Mouse (Mus musculus) mouse trophoblast stem cell (cell line): ENCODE results near the gene Naif1.
"Not testable (repeated sequence)": the region's sequence is repeated elsewhere in the genome, so short reads cannot be mapped to it uniquely, and the experiment has no call there.

Experiments used
- in situ Hi-C, 2 experiments: fragments of 300-500 bp; cut with MseI, MboI; formaldehyde crosslinking; loops; 2 replicates in 1 of 2; 3 replicates in 1 of 2; pipeline ENCODE4 v1.15.1; 2025

Gene Naif1

GRCm38 (mm10) chr2:32455101-32455500, 4.8 kb downstream of the Naif1 start:
- in situ Hi-C loops, result no loop called here

GRCm38 (mm10) chr2:32458300-32458699, 8.0 kb downstream of the Naif1 start:
- in situ Hi-C loops, result no loop called here

GRCm38 (mm10) chr2:32459657-32460056, 9.4 kb downstream of the Naif1 start:
- in situ Hi-C loops, result no loop called here

GRCm38 (mm10) chr2:32463773-32464172, 13.5 kb downstream of the Naif1 start:
- in situ Hi-C loops, result no loop called here

GRCm38 (mm10) chr2:32464212-32464891, 14.1 kb downstream of the Naif1 start:
- in situ Hi-C loops, result no loop called here

GRCm38 (mm10) chr2:32471001-32471680, 20.9 kb downstream of the Naif1 start:
- in situ Hi-C loops, result no loop called here

GRCm38 (mm10) chr2:32471681-32472061, 21.4 kb downstream of the Naif1 start:
- in situ Hi-C loops, result no loop called here

GRCm38 (mm10) chr2:32475361-32475760, 25.1 kb downstream of the Naif1 start:
- in situ Hi-C loops, result not testable (repeated sequence)

GRCm38 (mm10) chr2:32482351-32482750, 32.1 kb downstream of the Naif1 start:
- in situ Hi-C loops, result no loop called here

- in situ Hi-C loops, result no loop called here
These were observed 33.1 kb downstream of the Naif1 start for GRCm38 (mm10) chr2:32483179-32483875.

- in situ Hi-C loops, result loop anchor here (5.0 kb wide), 2 partner anchors 82 to 83 kb away; no protein-coding TSS in a partner anchor
These were observed 34.7 kb downstream of the Naif1 start for GRCm38 (mm10) chr2:32484933-32485332.

- in situ Hi-C loops, result loop anchor here (5.0 kb wide), 2 partner anchors 82 to 83 kb away; no protein-coding TSS in a partner anchor
These were observed 35.5 kb downstream of the Naif1 start for GRCm38 (mm10) chr2:32485751-32486150.

- in situ Hi-C loops, result loop anchor here (5.0 kb wide), 2 partner anchors 81 to 84 kb away; no protein-coding TSS in a partner anchor
These were observed 35.9 kb downstream of the Naif1 start for GRCm38 (mm10) chr2:32486155-32486554.

GRCm38 (mm10) chr2:32487124-32487623, 36.9 kb downstream of the Naif1 start:
- in situ Hi-C loops, result loop anchor here (5.0 kb wide), 2 partner anchors 80 to 85 kb away; no protein-coding TSS in a partner anchor

GRCm38 (mm10) chr2:32488679-32489078, 38.4 kb downstream of the Naif1 start:
- in situ Hi-C loops, result loop anchor here (5.0 kb wide), 2 partner anchors 79 to 86 kb away; no protein-coding TSS in a partner anchor

- in situ Hi-C loops, result not testable (repeated sequence)
These were observed 40.5 kb downstream of the Naif1 start for GRCm38 (mm10) chr2:32490730-32491129.

- in situ Hi-C loops, result no loop called here
These were observed 42.4 kb downstream of the Naif1 start for GRCm38 (mm10) chr2:32492661-32493060.

GRCm38 (mm10) chr2:32493301-32493701, 43.0 kb downstream of the Naif1 start:
- in situ Hi-C loops, result no loop called here

- in situ Hi-C loops, result no loop called here
These were observed 44.3 kb downstream of the Naif1 start for GRCm38 (mm10) chr2:32494522-32494921.

- in situ Hi-C loops, result no loop called here
These were observed 45.0 kb downstream of the Naif1 start for GRCm38 (mm10) chr2:32495185-32495726.

GRCm38 (mm10) chr2:32496190-32496589, 45.9 kb downstream of the Naif1 start:
- in situ Hi-C loops, result no loop called here

GRCm38 (mm10) chr2:32499365-32499764, 49.1 kb downstream of the Naif1 start:
- in situ Hi-C loops, result no loop called here
